Mouse (Mus musculus): ENCODE measurements at regions not wholly inside any gene's neighbourhood (a gene's known extent, or its start where the extent isn't known, plus 50 kb on each side); places are given as distances from the start of the nearest gene placed in this dataset.

- peak; percentile 84 for DNase-seq
Observed at GRCm38 (mm10) chr16:95647854-95648253, 54.0 kb upstream of the Ets2 start.

GRCm38 (mm10) chr16:95642784-95643590 lies 56.6 kb upstream of the Erg start:
- peak; percentile 18 for DNase-seq

- no peak for DNase-seq
Observed at GRCm38 (mm10) chr16:95640670-95641069, 54.3 kb upstream of the Erg start.

GRCm38 (mm10) chr16:95639677-95640076 lies 53.3 kb upstream of the Erg start:
- no peak for DNase-seq

GRCm38 (mm10) chr16:95637850-95638249 lies 51.5 kb upstream of the Erg start:
- DNase-seq, result no peak

- DNase-seq, result no peak
Observed at GRCm38 (mm10) chr16:95636615-95637014, 50.2 kb upstream of the Erg start.

All from adrenal gland, postnatal 14 days (tissue).